Mouse (Mus musculus): ENCODE measurements around the gene Maml2.

- TF ChIP-seq CTCF (IDR thresholded peaks at IDR 0.05; ENCODE audit: borderline replicate concordance, insufficient read depth, low read depth, low read length) (no peak), POLR2A (IDR thresholded peaks at IDR 0.05; ENCODE audit: borderline replicate concordance, insufficient read depth, low read length) (no peak)
Measured at GRCm38 (mm10) chr9:13323074-13323473, 25.3 kb downstream of the Maml2 start.
